Mouse (Mus musculus) lung, adult 10 weeks (tissue): ENCODE measurements around the gene 5430402E10Rik. TPM values are rescaled to one million over a fixed set of nuclear protein-coding genes. Genes with fewer than 3 reads are reported as not detected.

ENCODE experiments used
- polyA plus RNA-seq: library from polyadenylated mRNA; stranded (reverse); fragments of 350-450 nt; fragmentation: Illumina TruSeq; extraction: RNeasy Lipid Tissue Mini Kit (QIAGEN cat#74804); gene quantifications from one replicate; pipeline ENCODE4 v1.2.3, GENCODE M21; 2014; ENCODE audit warnings: low read depth, low replicate concordance; ENCODE audit not compliant: insufficient read depth

Gene 5430402E10Rik
- polyA plus RNA-seq: not detected

DNA sequence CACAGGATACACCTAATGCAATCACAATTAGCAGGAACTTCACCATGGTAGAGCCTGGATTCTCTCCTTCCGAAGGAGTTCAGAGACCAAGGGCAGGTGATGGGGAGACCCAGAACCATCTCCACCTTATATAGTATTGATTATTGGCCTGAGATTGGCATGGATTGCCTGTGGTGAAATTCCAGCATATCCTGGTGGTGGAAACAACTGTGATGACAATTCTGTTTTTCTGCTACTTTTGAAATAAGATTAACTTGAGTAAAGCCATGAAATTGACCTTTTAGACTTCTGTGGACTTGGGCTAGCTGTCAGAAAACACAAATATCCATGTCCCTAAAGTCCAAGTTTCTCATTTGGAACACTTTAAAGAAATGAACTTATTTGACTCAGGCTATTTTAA lies at the start of gene 5430402E10Rik:
5430402E10Rik (minus strand) TSS at position 101 of the 400 bp plus-strand sequence.

Other genes with a start within 250 kb of the 5430402E10Rik start
- gene Prkx, start 128.8 kb downstream of the 5430402E10Rik start, polyA plus RNA-seq: 10.8 TPM
- gene Pbsn, start 71.4 kb downstream of the 5430402E10Rik start, polyA plus RNA-seq: not detected
- not detected for gene Gm14744, start 60.3 kb downstream of the 5430402E10Rik start, polyA plus RNA-seq
- gene Obp1a, start 166.3 kb upstream of the 5430402E10Rik start, polyA plus RNA-seq: not detected
- gene Gm5938, start 200.4 kb upstream of the 5430402E10Rik start, polyA plus RNA-seq: not detected